Mouse (Mus musculus) thymus, adult 2 months (tissue): ENCODE measurements around the gene Spatc1l.
A peak's percentile ranks its signal among the peaks of the same experiment; 100 is the strongest.

ENCODE experiments used
- CTCF ChIP-seq: fragments of 200-500 bp; IDR thresholded peaks from 2 replicates; pipeline ENCODE4 v1.5.1; 2012; ENCODE audit warnings: mild to moderate bottlenecking, control low read depth, low read length, moderate library complexity, borderline replicate concordance; ENCODE audit not compliant: control insufficient read depth, poor library complexity, insufficient read depth; ENCODE audit errors: extremely low read depth
- POLR2A ChIP-seq: fragments of 200-500 bp; IDR thresholded peaks from 2 replicates; pipeline ENCODE4 v1.6.1; 2012; ENCODE audit warnings: mild to moderate bottlenecking, low read length, control low read depth, moderate library complexity; ENCODE audit not compliant: control insufficient read depth, poor library complexity, insufficient read depth; ENCODE audit errors: extremely low read depth

- peak; percentile 96 for TF ChIP-seq CTCF
- no peak for TF ChIP-seq POLR2A
Observed at GRCm38 (mm10) chr10:76512965-76513583, 49.0 kb upstream of the Spatc1l start.
